Mouse (Mus musculus) adrenal gland, adult 2 months (tissue): ENCODE data around the gene Ajm1. TPM values are rescaled to one million over a fixed set of nuclear protein-coding genes. Genes with fewer than 3 reads are reported as not detected.

ENCODE experiments used
- DNase-seq: peaks from one replicate; pipeline ENCODE4 v3.0.0; 2021
- polyA plus RNA-seq: library from polyadenylated mRNA; depleted of rRNA; stranded (reverse); fragments of >200 nt; gene quantifications from 2 replicates; pipeline ENCODE4 v1.2.3, GENCODE M21; 2012
- total RNA-seq, 2 experiments: library from RNA; stranded (reverse); gene quantifications; 2 replicates each; pipeline ENCODE4 v1.2.3; 2021

The Ajm1 gene
- total and polyA plus RNA-seq, 3 experiments, result 1.4 to 10.5 (median 2.1) TPM

GRCm38 (mm10) chr2:25584152-25584551 is 2.6 kb upstream of the Ajm1 start:
- DNase-seq, result no peak

GRCm38 (mm10) chr2:25583571-25583970 is 2.0 kb upstream of the Ajm1 start:
- no peak for DNase-seq

- no peak for DNase-seq
Observed at GRCm38 (mm10) chr2:25583120-25583481, 1.5 kb upstream of the Ajm1 start.

GRCm38 (mm10) chr2:25582466-25583119 is 1.0 kb upstream of the Ajm1 start:
- peak; percentile 52 for DNase-seq

- no peak for DNase-seq
Observed at GRCm38 (mm10) chr2:25581901-25582301, 344 bp upstream of the Ajm1 start.

- no peak for DNase-seq
Observed at GRCm38 (mm10) chr2:25580621-25581101, 896 bp downstream of the Ajm1 start.

- no peak for DNase-seq
Observed at GRCm38 (mm10) chr2:25579737-25580460, 1.7 kb downstream of the Ajm1 start.

GRCm38 (mm10) chr2:25578796-25579736 is 2.5 kb downstream of the Ajm1 start:
- no peak for DNase-seq

GRCm38 (mm10) chr2:25577951-25578795 is 3.4 kb downstream of the Ajm1 start:
- DNase-seq, result no peak

GRCm38 (mm10) chr2:25576965-25577891 is 4.3 kb downstream of the Ajm1 start:
- no peak for DNase-seq

GRCm38 (mm10) chr2:25576028-25576850 is 5.3 kb downstream of the Ajm1 start:
- DNase-seq, result no peak

GRCm38 (mm10) chr2:25575432-25576027 is 6.0 kb downstream of the Ajm1 start:
- peak; percentile 62 for DNase-seq

GRCm38 (mm10) chr2:25574579-25575431 is 6.8 kb downstream of the Ajm1 start, which contains the start of the genes Mamdc4 and Phpt1:
Gene Mamdc4 (minus strand): TSS chr2:25574845.
Gene Phpt1 (minus strand): TSS chr2:25575224.
- peak; percentile 98 for DNase-seq

- DNase-seq, result no peak
Observed at GRCm38 (mm10) chr2:25574136-25574535, 7.4 kb downstream of the Ajm1 start.

- no peak for DNase-seq
Observed at GRCm38 (mm10) chr2:25573068-25573467, 8.5 kb downstream of the Ajm1 start.

- DNase-seq, result no peak
Observed at GRCm38 (mm10) chr2:25571221-25571620, 10.3 kb downstream of the Ajm1 start.

- DNase-seq, result no peak
Observed at GRCm38 (mm10) chr2:25569323-25569722, 12.2 kb downstream of the Ajm1 start.
